Mouse (Mus musculus) spleen, adult 2 months (tissue): ENCODE measurements around the gene Rnf216.

Experiments used
- CTCF ChIP-seq: fragments of 200-500 bp; IDR thresholded peaks from 2 replicates; pipeline ENCODE4 v1.5.1; 2011; ENCODE audit warnings: mild to moderate bottlenecking, inconsistent platforms; ENCODE audit not compliant: insufficient read depth, insufficient read length, insufficient replicate concordance; ENCODE audit errors: extremely low read depth
- POLR2A ChIP-seq: fragments of 200-500 bp; IDR thresholded peaks from 2 replicates; pipeline ENCODE4 v1.6.1; 2011; ENCODE audit warnings: low read depth, low read length, inconsistent platforms

- TF ChIP-seq POLR2A: no peak
- TF ChIP-seq CTCF: no peak
Observed at GRCm38 (mm10) chr5:143043285-143043684, 69.5 kb downstream of the Rnf216 start.
